Mouse (Mus musculus) ES-E14 (cell line): ENCODE data around the gene Gm20662.

Experiments
- CHD2 ChIP-seq: IDR thresholded peaks from 2 replicates; pipeline ENCODE4 v1.6.1; 2014; ENCODE audit warnings: mild to moderate bottlenecking, low read depth, low read length, inconsistent platforms
- HCFC1 ChIP-seq: IDR thresholded peaks from 2 replicates; pipeline ENCODE4 v1.6.1; 2012; ENCODE audit warnings: low read length, inconsistent platforms, borderline replicate concordance; ENCODE audit not compliant: insufficient read depth
- ZC3H11A ChIP-seq: IDR thresholded peaks from 2 replicates; pipeline ENCODE4 v1.6.1; 2012; ENCODE audit warnings: low read depth, mild to moderate bottlenecking, inconsistent platforms, low read length, borderline replicate concordance

DNA sequence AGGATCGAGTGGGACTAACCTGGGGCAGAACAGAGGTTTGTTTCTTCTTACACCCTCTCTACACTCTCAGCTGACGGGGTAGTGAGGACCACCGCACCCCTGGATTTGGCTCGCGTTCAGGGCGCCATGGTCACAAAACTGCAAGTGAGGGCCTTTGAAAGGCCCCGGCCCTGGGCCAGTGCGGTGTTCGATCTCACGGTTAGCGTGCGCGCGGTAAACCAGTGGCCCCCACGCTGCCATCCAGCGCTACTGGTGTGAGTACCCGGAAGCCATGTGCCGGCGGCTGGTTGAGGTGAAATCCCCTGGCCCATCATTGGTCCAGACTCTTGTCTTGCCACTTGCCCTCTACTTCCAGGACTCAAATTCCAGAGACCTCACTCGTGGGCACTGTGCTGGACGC lies 636 bp upstream of the Gm20662 start:
- TF ChIP-seq CHD2: no peak
- TF ChIP-seq ZC3H11A: no peak
- TF ChIP-seq HCFC1: no peak
